Comparison of ENCODE assay signal across 20 mouse cellular contexts in the genomic region with DNA sequence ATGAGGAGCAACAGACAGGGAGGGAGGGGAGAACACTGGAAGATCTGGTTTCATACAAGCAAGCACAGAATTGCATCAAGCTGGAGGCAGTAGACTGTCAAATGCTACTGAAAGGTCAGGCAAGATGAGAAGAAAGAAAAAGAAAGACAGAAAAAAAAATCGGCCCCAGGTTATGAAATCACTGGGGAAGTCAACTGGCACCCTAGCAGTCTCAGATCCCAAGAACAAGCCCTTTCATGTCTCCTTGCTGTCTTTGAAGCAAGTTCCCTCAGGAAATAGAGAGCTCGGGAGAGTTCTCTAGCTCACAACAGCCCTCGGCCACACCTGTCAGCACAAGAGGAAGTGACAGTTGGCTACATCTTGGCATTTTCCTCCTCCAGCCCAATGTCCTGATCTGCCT.
"Had no signal": no experiment of that assay in that cellular context is flagged by ENCODE, and none has a peak within 500 bp of the region (broad histone marks: within the 10 kb centered on the region; RNA-seq: fewer than 3 reads in every experiment).

No protein-coding gene starts in this region.

- H3K4me1 ChIP-seq: liver, embryonic 12.5 days; liver, embryonic 15.5 days; neural tube, embryonic 12.5 days; neural tube, embryonic 15.5 days had no signal

- ATAC-seq: liver, embryonic 12.5 days had no signal

- DNase-seq: kidney, adult 2 months; kidney, postnatal 25 days; layer of hippocampus, postnatal 36 days; liver; lung, adult 18-20 months; lung, postnatal 14 days; lung, postnatal 4 days; midbrain, embryonic 14.5 days; thymus, adult 2 months; thymus, postnatal 14 days; thymus, postnatal 4 days had no signal

- H3K27me3 ChIP-seq: limb, embryonic 12.5 days; liver, embryonic 12.5 days; liver, embryonic 15.5 days; neural tube, embryonic 12.5 days; neural tube, embryonic 15.5 days had no signal

- H3K4me2 ChIP-seq: limb, embryonic 12.5 days; liver, embryonic 12.5 days; liver, embryonic 15.5 days; midbrain, embryonic 11.5 days; neural tube, embryonic 12.5 days; neural tube, embryonic 15.5 days had no signal

- H3K4me3 ChIP-seq: left cerebral cortex, adult 2 months; limb, embryonic 12.5 days; liver, embryonic 12.5 days; liver, embryonic 15.5 days; neural tube, embryonic 12.5 days; neural tube, embryonic 15.5 days had no signal

- H3K27ac ChIP-seq: kidney, postnatal 0 days; left cerebral cortex, adult 2 months; limb, embryonic 12.5 days; liver, embryonic 12.5 days; liver, embryonic 15.5 days; neural tube, embryonic 12.5 days; neural tube, embryonic 15.5 days; stomach, postnatal 0 days had no signal

- H3K9ac ChIP-seq: limb, embryonic 12.5 days; liver, embryonic 12.5 days; liver, embryonic 15.5 days; neural tube, embryonic 12.5 days; neural tube, embryonic 15.5 days had no signal

- H3K9me3 ChIP-seq: limb, embryonic 12.5 days; liver, embryonic 12.5 days; liver, embryonic 15.5 days; neural tube, embryonic 12.5 days; neural tube, embryonic 15.5 days had no signal

- H3K36me3 ChIP-seq: limb, embryonic 12.5 days; liver, embryonic 12.5 days; liver, embryonic 15.5 days; neural tube, embryonic 12.5 days; neural tube, embryonic 15.5 days had no signal
